Mouse (Mus musculus) large intestine, adult 2 months (tissue): Measurements from ENCODE around the gene Nek2. TPM values are rescaled to one million over a fixed set of nuclear protein-coding genes. Genes with fewer than 3 reads are reported as not detected.

Experiments used
- DNase-seq: peaks from one replicate; pipeline ENCODE4 v3.0.0-alpha.2; 2012; ENCODE audit warnings: low read depth, low spot score
- WGBS: fragments of 180-500 bp; shearing (Covaris S2); methylation state at CpG from one replicate; pipeline ENCODE4 v1.1.7; 2018; 5-methylcytosine and 5-hydroxymethylcytosine counted together
- polyA plus RNA-seq: library from polyadenylated mRNA; depleted of rRNA; stranded (reverse); fragments of >200 nt; gene quantifications from 2 replicates; pipeline ENCODE4 v1.2.3, GENCODE M21; 2012

Nek2 gene
- polyA plus RNA-seq, 1 experiment: 9.6 TPM

DNA sequence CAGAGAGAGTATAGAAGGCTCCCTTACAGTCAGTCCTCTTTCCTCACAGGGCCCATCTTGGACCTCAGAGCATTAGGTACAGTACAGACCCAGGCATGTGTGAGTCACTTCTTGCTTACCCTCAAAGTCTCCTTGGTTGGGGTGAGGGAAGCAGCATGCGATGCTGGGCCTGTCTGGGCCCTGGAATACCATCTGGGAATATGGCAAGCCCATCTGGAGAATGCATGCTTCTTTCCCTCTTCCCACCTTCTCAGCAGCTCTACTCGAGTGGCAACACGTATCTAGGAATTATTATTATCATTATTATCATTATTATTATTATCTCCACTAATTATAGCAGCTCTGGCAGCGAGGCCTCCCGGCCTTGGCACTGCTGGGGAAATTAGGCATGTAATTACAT, 33.5 kb downstream of the Nek2 start:
- DNase-seq: no peak
- 80% methylated on average over 5 of the region's 5 CpGs for WGBS

GRCm38 (mm10) chr1:191855136-191855878, 34.1 kb downstream of the Nek2 start:
- DNase-seq: no peak
- WGBS: 73% methylated on average over 10 of the region's 10 CpGs

GRCm38 (mm10) chr1:191856886-191857651, 35.8 kb downstream of the Nek2 start:
- no peak for DNase-seq
- WGBS: 81% methylated on average over 5 of the region's 5 CpGs

DNA sequence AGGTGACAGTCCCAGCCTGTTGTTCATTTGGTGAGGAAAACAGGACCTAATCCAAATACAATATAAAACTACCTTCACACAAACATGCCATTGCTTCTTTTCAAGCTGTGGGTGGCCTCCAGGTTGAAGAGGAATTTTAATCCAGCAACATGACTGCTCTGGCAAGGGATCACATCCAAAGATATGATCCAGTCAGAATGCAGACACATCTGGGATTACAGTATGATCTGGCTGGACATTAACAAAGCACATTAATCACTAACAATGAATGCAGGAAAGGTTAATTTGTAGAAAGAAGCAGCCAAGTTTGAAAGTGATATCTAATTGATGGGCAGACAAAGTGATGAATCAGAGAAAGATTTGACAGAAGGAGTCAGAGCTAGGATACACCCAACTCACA, 36.9 kb downstream of the Nek2 start:
- DNase-seq: no peak

DNA sequence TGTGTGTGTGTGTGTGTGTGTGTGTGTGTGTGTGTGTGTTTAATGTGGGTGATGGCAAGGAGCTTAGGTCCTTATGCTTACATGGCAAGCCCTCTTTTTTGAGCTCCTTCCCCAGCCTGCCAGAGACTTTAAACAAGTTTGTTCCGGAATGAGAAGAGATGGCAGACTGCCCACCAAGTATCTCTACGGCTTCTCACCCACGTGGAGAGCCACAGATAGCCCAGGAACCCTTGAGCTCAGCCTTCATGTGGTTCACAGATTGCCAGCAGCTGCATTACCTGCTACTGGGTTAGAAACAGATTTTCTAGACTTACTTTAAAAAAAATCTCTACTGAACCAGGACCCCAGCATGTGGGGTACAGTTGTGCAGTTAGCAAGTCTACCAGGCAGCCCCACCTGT, 38.6 kb downstream of the Nek2 start:
- WGBS: 51% methylated on average over 3 of the region's 3 CpGs
- no peak for DNase-seq

DNA sequence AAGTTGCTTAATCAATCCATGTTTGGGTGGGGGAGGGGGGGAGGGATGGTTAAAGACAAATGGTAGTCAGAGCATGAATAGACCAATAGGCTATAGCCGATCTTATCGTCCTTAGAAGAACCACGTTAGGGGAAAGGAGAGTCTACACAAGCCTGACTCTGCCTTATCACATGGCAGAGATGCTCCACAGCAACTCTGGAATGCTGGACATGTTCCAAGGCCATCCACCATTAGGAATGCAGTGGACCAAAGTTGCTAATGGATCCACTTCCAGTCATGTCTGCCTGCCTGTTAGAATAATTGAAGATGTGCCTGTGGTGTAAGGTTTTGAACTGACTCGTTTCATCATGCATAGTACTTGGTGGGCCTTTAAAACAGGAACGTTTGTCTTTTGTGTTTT, 40.0 kb downstream of the Nek2 start:
- 72% methylated on average over 5 of the region's 5 CpGs for WGBS
- no peak for DNase-seq

DNA sequence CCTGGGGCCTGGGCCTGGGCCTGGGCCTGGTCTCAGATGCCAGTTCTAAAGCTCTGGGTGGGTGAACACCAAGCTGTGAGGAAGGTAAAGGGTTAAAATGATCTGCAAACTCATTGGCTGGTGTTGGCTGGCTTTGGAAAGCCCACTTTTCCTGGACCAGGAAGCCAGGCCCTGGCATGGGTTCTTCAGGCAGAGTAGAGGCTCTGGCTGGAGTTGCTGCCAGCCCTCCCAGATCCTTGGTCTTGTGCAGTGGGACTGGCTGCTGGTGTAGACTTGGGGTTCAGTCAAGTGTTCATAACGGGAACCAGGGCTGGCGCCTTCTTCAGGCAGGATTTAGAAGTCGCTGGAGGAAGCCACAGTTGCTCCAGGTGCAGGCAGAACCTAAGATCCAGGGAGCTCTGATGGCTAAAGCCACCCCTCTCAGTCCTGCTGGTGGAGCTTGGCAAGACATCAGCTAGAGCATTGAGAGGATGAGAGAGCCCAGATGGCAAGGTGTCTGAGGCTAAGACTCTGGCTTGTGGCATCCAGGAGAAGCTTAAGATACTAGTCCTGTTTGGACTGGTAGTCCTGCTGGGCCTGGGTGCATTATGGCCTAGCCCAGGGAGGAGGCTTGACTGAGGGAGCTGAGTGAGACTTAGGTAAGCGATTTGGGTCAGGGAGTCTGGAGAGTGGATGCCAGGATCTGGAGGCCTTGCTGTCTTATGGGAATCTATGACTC, 42.7 kb downstream of the Nek2 start:
- DNase-seq: no peak
- 71% methylated on average over 4 of the region's 4 CpGs for WGBS

- WGBS: 87% methylated on average over 8 of the region's 8 CpGs
- DNase-seq: no peak
Observed at GRCm38 (mm10) chr1:191864551-191865027, 43.3 kb downstream of the Nek2 start.

- 77% methylated on average over 6 of the region's 6 CpGs for WGBS
- DNase-seq: no peak
Observed at GRCm38 (mm10) chr1:191872076-191872710, 50.9 kb downstream of the Nek2 start.

GRCm38 (mm10) chr1:191875006-191875405, 53.8 kb downstream of the Nek2 start:
- no peak for DNase-seq
- WGBS: 37% methylated on average over 7 of the region's 7 CpGs

DNA sequence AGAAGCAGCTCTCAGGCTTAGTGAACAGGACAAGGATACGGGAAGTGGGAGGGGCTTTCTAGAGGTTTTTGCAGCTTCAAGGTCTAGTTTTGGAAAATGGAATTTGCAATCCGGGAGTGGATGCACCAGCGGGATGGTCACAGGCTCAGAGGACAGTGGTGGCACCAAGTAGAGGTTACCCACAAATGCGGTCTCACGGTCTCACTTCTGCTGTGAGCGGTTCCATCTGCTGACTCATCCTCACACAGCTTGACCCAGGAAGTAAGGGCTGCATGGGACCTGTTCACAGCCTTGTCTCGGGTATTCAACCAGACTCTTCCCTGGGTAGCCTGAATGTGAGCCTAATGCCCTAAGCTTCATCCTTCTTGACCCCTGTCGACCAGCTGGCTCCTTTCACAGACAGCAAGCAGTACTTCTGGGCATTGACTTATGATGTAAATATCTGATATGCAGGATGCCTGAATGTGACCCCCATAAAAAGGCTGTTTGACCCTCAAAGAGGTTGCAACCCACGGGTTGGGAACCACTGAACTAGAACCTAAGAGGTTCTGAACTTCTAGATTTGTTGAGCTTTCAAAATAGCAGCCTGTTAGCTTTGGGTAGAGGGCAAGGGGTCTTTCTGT, 54.5 kb downstream of the Nek2 start:
- no peak for DNase-seq
- WGBS: 54% methylated on average over 9 of the region's 9 CpGs

DNA sequence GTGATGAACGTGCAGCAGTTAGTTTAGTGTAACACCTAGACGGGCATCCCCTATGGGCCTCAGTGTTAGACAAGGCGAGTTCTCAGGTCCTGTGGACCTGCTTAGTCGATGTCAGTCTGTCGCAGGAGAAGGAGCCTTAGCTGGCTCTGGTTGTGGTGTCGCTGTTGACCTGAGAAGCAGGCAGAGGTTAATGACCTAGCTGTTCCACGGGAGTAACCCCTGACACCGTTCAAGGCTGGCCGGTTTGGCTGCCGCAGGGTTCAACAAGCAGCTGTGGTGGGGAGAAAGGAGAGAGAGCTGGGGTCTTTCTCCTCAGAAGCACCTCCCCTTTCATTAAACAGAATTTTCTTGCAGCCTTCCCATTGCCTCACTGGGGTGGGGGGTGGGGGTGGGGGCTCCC, 56.4 kb downstream of the Nek2 start:
- DNase-seq: no peak
- WGBS: 74% methylated on average over 10 of the region's 10 CpGs

DNA sequence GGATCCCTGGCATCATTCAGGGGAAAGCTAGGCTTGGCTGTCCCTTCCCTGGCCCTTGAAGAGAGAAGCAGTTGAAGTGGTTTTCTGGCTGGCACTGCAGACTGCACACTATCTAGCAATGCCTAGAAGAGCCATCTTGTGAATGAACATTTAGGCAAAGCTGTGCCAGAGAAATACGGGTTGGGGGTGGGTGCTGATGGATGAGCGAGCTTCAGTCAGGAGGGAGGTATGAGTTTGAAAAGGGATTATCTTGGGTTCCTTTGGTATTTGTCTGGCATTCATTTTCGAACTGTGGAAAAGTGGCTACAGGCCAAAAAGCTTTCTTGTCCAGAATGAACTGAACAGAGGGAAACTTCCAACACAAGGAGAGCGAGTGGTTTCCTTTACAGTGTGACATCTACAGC, 57.3 kb downstream of the Nek2 start:
- no peak for DNase-seq
- WGBS: 71% methylated on average over 4 of the region's 4 CpGs

- DNase-seq: no peak
- WGBS: 38% methylated on average over 3 of the region's 3 CpGs
Observed at GRCm38 (mm10) chr1:191880247-191880646, 59.0 kb downstream of the Nek2 start.

DNA sequence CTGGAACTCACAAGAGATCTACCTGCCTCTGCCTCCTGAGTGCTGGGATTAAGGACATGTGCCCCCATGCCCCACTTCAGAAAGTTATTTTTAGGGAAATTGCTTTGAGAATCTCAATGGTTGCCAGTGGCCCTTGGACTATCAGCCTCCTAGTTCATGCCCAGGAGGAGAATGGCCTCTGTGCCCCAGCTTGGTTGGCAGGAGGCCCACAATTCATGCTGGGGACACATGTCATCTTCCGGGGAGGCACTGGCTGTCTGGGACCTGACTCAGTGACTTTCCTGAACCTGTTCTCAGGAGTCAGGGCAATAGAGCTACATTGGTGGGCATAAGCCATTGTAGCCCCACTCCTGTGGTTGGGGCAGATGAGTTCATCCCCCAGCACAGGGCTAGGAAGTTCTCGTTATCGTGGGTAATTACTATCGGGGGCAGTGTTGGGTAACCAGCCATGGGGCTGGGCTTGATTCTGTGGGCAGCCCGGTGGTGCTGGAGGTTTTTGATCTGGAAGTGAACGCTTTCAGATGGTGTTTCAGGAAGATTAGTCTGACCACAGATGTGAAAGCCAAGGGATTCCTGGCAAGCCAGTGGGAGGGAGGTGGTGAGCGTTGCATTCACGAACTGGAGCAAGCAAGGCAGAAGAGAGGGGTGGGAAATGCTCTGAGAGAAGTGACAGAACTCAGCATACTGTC, 59.8 kb downstream of the Nek2 start:
- 63% methylated on average over 8 of the region's 8 CpGs for WGBS
- no peak for DNase-seq

- no peak for DNase-seq
- WGBS: 58% methylated on average over 2 of the region's 2 CpGs
Observed at GRCm38 (mm10) chr1:191881663-191882062, 60.4 kb downstream of the Nek2 start.
